ENCODE assay signal across 8 mouse cellular contexts in genomic region chr11:31170052-31170646, GRCm38 (mm10). TPM values are rescaled to one million over a fixed set of nuclear protein-coding genes. Genes with fewer than 3 reads are reported as not detected.
DNase-seq lines count a peak whose midpoint lies in the region; ATAC-seq and TF ChIP-seq lines count a peak whose summit lies in the region.

No protein-coding gene starts in this region.

- no peak for TF ChIP-seq POLR2A in cortical plate, adult 2 months (IDR thresholded peaks at IDR 0.05; ENCODE audit: extremely low read depth, insufficient read depth, low read length)
- TF ChIP-seq POLR2A in olfactory bulb, adult 2 months (IDR thresholded peaks at IDR 0.05; ENCODE audit: insufficient read depth, low read depth, low read length), result no peak

- H3K9me3 ChIP-seq in heart, embryonic 14.5 days (ENCODE audit: control insufficient read depth, low read length), result no peaks in the 10 kb centered on the region
- no peaks in the 10 kb centered on the region for H3K9me3 ChIP-seq in liver, embryonic 11.5 days (ENCODE audit: control insufficient read depth, low read length)

- H3K27me3 ChIP-seq in heart, embryonic 14.5 days (ENCODE audit: control insufficient read depth, insufficient read depth, low read length), result no peaks in the 10 kb centered on the region
- no peaks in the 10 kb centered on the region for H3K27me3 ChIP-seq in liver, embryonic 11.5 days (replicated peaks; ENCODE audit: control insufficient read depth, insufficient read depth, low read length)

- H3K4me2 ChIP-seq in heart, embryonic 14.5 days (ENCODE audit: low read length), result peak overlapping the region; percentile 67
- H3K4me2 ChIP-seq in liver, embryonic 11.5 days, result peak overlapping the region; percentile 59

- no peaks in the 10 kb centered on the region for H3K36me3 ChIP-seq in heart, embryonic 14.5 days (ENCODE audit: control insufficient read depth, insufficient read depth, low read length)
- H3K36me3 ChIP-seq in liver, embryonic 11.5 days (ENCODE audit: control insufficient read depth, insufficient read depth, low read length), result no peaks in the 10 kb centered on the region

- H3K4me3 ChIP-seq in cortical plate, adult 2 months (ENCODE audit: insufficient read depth, low read length), result peak overlapping the region; percentile 55; the same call in 1 of the 2 replicates
- peak overlapping the region; percentile 35 to 50; a peak in 3 of 4 replicates for H3K4me3 ChIP-seq in heart, embryonic 14.5 days (ENCODE audit: control insufficient read depth in 1 of 2, insufficient read depth in 1 of 2, low read depth in 1 of 2, low read length in 2 of 2)
- H3K4me3 ChIP-seq in liver, embryonic 11.5 days (ENCODE audit: low read depth, low read length), result peak overlapping the region; percentile 34; the same call in 1 of the 2 replicates
- H3K4me3 ChIP-seq in olfactory bulb, adult 2 months (ENCODE audit: insufficient read depth, low read depth, low read length), result peak overlapping the region; percentile 55; the same call in 1 of the 2 replicates

- WGBS in heart, embryonic 14.5 days, result 11% methylated on average over 4 of the region's 4 CpGs
- WGBS in liver, embryonic 11.5 days, result 24% methylated on average over 4 of the region's 4 CpGs
- WGBS in olfactory bulb, adult 2 months, result 24% methylated on average over 4 of the region's 4 CpGs

- H3K9ac ChIP-seq in heart, embryonic 14.5 days (ENCODE audit: low read length), result no peak overlapping the region
- H3K9ac ChIP-seq in liver, embryonic 11.5 days (ENCODE audit: low read depth, low read length), result no peak overlapping the region

- no peak overlapping the region for H3K27ac ChIP-seq in cortical plate, adult 2 months (ENCODE audit: insufficient read depth, low read length)
- peak overlapping the region; percentile 36 to 37; a peak in 2 of 4 replicates for H3K27ac ChIP-seq in heart, embryonic 14.5 days (replicated peaks in 1 of 2; ENCODE audit: control insufficient read depth in 1 of 2, insufficient read depth in 1 of 2, low read depth in 2 of 2, low read length in 2 of 2)
- H3K27ac ChIP-seq in liver, embryonic 11.5 days (ENCODE audit: low read depth, low read length), result no peak overlapping the region
- no peak overlapping the region for H3K27ac ChIP-seq in olfactory bulb, adult 2 months (ENCODE audit: insufficient read depth, low read depth, low read length)

- peak; percentile 2 for DNase-seq in cerebellum, adult 9-11 months
- DNase-seq in cerebellum, postnatal 36 days, result no peak
- DNase-seq in liver, embryonic 11.5 days (ENCODE audit: low spot score), result no peak
- no peak for DNase-seq in right cerebral cortex, postnatal 10 days (ENCODE audit: low spot score in 2 of 2)

- ATAC-seq in heart, embryonic 14.5 days (ENCODE audit: insufficient number of reproducible peaks, insufficient read depth, low FRiP score, low read depth), result peak; percentile 76
- ATAC-seq in liver, embryonic 11.5 days (replicated peaks; ENCODE audit: low FRiP score), result peak; percentile 49; the same call in 1 of the 2 replicates
- no peak for ATAC-seq in cerebellum, adult (ENCODE audit: insufficient number of reproducible peaks, low FRiP score, low TSS enrichment)

- TF ChIP-seq CTCF in cortical plate, adult 2 months (IDR thresholded peaks at IDR 0.05; ENCODE audit: extremely low read depth, insufficient read depth, low read length), result no peak
- no peak for TF ChIP-seq CTCF in olfactory bulb, adult 2 months (IDR thresholded peaks at IDR 0.05; ENCODE audit: insufficient read depth, low read depth, low read length)

- peaks cover 2% of the 10 kb centered on the region; the same call in 1 of the 2 replicates for H3K4me1 ChIP-seq in cortical plate, adult 2 months (ENCODE audit: control insufficient read depth, insufficient read depth, low read length)
- H3K4me1 ChIP-seq in heart, embryonic 14.5 days (ENCODE audit: control insufficient read depth in 2 of 2, insufficient read depth in 2 of 2, low read length in 2 of 2), result peaks cover 0 to 5% of the 10 kb centered on the region in 2 experiments; a peak in 2 of 4 replicates
- no peaks in the 10 kb centered on the region for H3K4me1 ChIP-seq in liver, embryonic 11.5 days (replicated peaks; ENCODE audit: control insufficient read depth, insufficient read depth, low read length)
- H3K4me1 ChIP-seq in olfactory bulb, adult 2 months (ENCODE audit: control insufficient read depth, insufficient read depth, low read length), result peaks cover 6% of the 10 kb centered on the region

RNA-seq across cellular contexts. Expression of gene Gm17332, which starts 12.1 kb away (rescaled TPM):
- polyA plus RNA-seq in cortical plate, adult 2 months (2012; rRNA removed), result not detected in 2 replicates
- polyA plus RNA-seq in heart, embryonic 14.5 days (2014; fragmentation: Nextera tagmentation; extraction: Ambion mirVana), result not detected in 2 replicates
- not detected in 2 replicates for polyA plus RNA-seq in liver, embryonic 11.5 days (2014; fragmentation: Nextera tagmentation; extraction: Ambion mirVana)
- polyA plus RNA-seq in olfactory bulb, adult 2 months (2012; ENCODE audit: insufficient read depth, insufficient read length, low replicate concordance, missing spikeins), result not detected in 2 replicates

Comparison
In these comparisons a context has a peak if more than half of its experiments do, and no peak if none do; other contexts are left out.
1. H3K27ac ChIP-seq: peak in heart, embryonic 14.5 days (2 of 2); none in cortical plate, adult 2 months (single experiment), liver, embryonic 11.5 days (single experiment) and olfactory bulb, adult 2 months (single experiment).
2. Peak in every context shown above with its lines, with median percentiles within 50 percentile points of each other: H3K4me3 ChIP-seq.